Mouse (Mus musculus) brain, adult 10 weeks (tissue): Measurements from ENCODE around the gene Cxcr3. TPM values are rescaled to one million over a fixed set of nuclear protein-coding genes. Genes with fewer than 3 reads are reported as not detected.

Experiments used
- polyA plus RNA-seq: library from polyadenylated mRNA; stranded (reverse); fragments of 350-450 nt; fragmentation: Illumina TruSeq; extraction: RNeasy Lipid Tissue Mini Kit (QIAGEN cat#74804); gene quantifications from one replicate; pipeline ENCODE4 v1.2.3, GENCODE M21; 2015; ENCODE audit warnings: low read depth, low replicate concordance

Gene Cxcr3
- polyA plus RNA-seq, result 0.25 TPM

GRCm38 (mm10) chrX:101733828-101734319 is at the start of gene Cxcr3:
Gene Cxcr3, minus strand, starts transcription at chrX:101734269.

Other genes with a start within 250 kb of the Cxcr3 start
- 35.0 TPM for gene Taf1, start 201.5 kb downstream of the Cxcr3 start, polyA plus RNA-seq
- 199 TPM for gene Ogt, start 94.2 kb downstream of the Cxcr3 start, polyA plus RNA-seq
- gene Gm4779, start 60.2 kb upstream of the Cxcr3 start, polyA plus RNA-seq, result 0.79 TPM
- 0.22 TPM for gene 8030474K03Rik, start 60.4 kb upstream of the Cxcr3 start, polyA plus RNA-seq
- gene Nhsl2, start 115.1 kb upstream of the Cxcr3 start, polyA plus RNA-seq, result 15.8 TPM